Mouse (Mus musculus) cerebellum, adult (tissue): ENCODE results near the gene Erbb2.
"Not testable (repeated sequence)": the region's sequence is repeated elsewhere in the genome, so short reads cannot be mapped to it uniquely, and the experiment has no call there.

ENCODE experiments used
- ATAC-seq: cut with Nextera tagmentation; 2 replicates; pipeline ENCODE4 v1.9.2; 2017; ENCODE audit warnings: mild to moderate bottlenecking, moderate library complexity, mixed read lengths; ENCODE audit not compliant: insufficient number of reproducible peaks, low FRiP score, low TSS enrichment

Gene Erbb2

GRCm38 (mm10) chr11:98412273-98412796, at the start of gene Erbb2:
Gene Erbb2, plus strand, starts transcription at chr11:98412470.
- ATAC-seq = no peak

- ATAC-seq = no peak
Observed at GRCm38 (mm10) chr11:98363817-98364216, 48.5 kb upstream of the Erbb2 start.

DNA sequence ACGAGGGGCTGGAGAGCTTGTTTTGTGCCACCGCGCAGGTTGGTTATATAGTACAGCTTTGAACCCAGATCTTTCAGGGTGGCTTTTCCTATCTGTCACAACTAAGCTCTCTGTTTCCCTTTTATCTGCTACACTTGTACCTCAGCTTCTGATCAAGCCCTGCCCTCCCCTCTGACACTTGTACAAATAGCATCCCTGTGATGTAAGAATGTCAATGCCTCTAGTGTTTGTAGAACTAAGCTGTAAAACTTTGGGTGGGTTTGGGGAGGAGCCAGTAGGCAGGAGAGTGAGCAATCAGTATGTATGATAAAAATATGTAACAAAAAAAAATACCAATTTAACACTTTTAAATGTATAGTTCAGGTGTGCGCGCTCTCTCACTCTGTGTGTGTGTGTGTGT, 47.9 kb upstream of the Erbb2 start:
- ATAC-seq = no peak

DNA sequence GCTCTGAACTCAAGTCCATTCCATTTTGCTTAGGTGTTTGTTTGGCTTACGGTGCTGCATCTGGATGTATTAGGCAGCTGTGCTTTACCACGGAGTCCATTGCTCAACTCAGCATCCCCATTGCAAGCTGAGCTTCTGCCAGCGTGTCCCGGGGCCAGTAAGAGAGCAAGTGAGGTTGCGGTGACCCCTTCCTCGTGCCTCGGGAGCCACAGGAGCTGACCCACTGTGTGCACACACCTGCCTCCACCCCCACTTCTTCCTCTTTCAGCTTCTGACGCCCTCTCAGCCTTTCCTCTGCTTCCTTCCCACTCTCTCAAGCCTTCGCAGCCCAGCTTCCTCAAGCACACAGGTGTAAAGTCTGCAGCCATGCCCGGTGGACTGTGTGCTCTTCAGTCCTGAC, 46.0 kb upstream of the Erbb2 start:
- no peak for ATAC-seq

DNA sequence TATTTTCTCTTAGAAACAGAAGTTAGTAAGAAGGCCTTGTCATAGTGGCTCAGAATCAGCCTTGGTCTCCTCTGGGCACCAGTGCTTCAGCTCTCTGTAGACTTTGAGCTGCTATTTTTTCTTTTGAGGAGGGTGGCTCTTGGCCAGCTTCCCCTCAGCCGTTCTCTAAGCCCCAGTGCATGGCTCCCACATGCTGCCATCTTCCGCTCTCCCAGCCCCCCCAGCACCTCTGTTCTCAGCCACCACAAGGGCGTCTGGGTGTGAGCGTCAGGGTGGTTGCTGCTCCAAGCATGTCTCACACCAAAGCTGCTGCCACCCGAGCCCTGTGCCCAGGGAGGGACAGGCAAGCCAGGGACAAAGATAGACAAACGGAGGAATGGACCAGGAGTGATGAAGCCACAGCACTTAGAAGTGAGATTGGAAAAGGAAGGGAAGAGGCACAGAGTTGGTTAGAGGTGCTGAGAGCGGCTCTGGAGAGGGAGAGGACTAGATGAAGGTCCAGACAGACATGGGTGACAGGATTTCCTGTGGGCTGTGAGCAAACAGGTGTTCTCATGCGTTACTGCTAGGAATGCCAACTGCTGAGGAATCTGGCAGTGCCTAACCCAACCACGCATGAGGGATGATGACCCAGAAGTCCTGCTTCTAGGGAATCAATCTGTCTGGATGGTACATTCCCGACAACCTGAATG, 45.0 kb upstream of the Erbb2 start:
- no peak for ATAC-seq

- ATAC-seq = no peak
Observed at GRCm38 (mm10) chr11:98367863-98368186, 44.4 kb upstream of the Erbb2 start.

DNA sequence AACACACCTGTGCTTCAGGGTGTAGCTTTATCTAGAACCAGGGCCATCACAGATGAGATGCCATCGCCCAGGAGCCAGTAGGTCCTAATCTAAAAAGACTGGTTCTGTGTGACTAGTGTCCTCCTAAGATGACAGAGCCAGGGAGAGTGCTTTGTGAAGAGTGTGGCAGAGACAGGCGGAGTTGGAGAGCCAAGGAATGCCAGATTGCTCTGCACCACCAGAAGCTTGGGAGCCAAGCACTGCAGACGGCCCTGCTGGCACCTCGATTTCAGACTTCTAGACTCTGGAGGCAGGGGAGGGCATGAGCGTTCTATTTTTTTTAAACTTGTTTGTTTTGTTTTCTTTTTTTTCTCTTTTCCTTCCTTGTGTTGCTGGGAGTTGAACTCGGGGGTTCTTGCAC, 42.9 kb upstream of the Erbb2 start:
- ATAC-seq = no peak; the same call in 1 of the 2 replicates

GRCm38 (mm10) chr11:98370588-98370987, 41.7 kb upstream of the Erbb2 start:
- no peak for ATAC-seq

DNA sequence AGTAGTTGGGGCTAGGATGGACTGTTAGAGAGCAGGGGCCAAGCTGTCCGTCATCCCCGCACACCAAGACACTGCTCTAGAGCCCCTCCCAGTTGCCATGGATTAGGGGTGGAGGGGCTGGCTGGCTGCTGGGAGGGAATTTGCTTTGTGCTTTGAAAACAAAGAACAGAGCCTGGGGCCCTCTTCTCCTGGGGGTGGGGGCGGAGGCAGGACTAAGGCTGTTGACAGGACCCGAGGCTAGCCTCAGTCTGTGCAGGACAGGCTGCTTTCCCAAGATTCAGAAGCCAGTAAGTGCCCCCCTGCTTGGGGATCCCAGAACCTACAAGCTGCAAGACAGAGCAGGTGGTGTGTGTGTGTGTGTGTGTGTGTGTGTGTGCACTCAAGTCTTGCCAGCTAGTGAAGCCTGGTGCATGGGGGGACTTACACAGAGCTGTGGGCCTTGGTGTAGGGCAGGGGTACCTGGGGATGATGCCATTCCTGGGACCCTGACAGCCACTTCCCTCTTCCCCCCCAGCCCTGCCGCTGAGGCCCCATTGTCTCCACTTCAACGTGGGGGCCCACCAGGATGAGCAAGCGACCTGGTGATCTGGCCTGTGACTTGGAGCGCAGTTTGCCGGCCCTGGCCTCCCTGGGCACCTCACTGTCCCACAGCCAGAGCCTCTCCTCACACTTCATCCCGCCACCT, 40.6 kb upstream of the Erbb2 start:
- ATAC-seq = no peak

DNA sequence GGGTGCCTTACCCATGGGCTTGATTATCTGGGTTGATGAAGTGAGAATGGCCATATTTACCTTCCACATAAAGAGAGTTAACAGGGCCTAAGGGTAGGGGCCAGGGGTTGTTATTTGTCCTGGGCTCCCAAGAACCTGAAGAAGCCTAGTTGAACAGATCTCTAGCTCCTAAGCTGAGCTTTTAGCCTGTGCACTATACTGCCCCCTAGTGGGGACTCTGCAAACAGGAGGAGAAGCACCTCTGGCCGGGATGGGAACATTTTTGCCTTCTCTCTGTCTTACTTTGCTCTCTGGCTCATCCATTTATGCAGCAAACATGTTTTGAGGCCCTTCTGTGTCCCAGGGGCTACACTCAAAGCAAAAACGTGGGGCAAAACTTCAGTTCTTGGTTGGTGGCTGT, 39.9 kb upstream of the Erbb2 start:
- 0 out of 2 replicates have a peak, but pooled peaks have one; percentile 14 for ATAC-seq

DNA sequence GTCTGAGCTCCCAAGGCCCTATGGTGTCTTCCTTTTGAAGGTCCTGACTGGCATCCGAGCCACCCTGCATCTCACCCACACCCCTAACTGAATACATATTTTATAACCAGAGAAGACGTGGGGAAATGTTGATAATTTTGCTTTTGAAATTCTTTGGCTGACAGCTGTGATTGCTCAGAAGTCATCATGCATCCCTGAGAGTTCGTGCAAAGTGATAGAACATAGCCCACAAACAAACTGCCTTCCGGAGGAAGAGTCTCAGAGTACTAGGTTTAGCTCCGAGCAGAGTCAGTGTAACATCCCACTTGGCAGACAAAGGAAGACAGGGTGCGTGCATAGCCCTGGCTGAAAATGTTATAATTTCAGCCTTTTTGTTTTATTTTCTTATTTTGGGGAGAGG, 39.0 kb upstream of the Erbb2 start:
- no peak for ATAC-seq

GRCm38 (mm10) chr11:98374266-98374665, 38.0 kb upstream of the Erbb2 start:
- ATAC-seq = no peak

- no peak for ATAC-seq
Observed at GRCm38 (mm10) chr11:98376756-98377155, 35.5 kb upstream of the Erbb2 start.

DNA sequence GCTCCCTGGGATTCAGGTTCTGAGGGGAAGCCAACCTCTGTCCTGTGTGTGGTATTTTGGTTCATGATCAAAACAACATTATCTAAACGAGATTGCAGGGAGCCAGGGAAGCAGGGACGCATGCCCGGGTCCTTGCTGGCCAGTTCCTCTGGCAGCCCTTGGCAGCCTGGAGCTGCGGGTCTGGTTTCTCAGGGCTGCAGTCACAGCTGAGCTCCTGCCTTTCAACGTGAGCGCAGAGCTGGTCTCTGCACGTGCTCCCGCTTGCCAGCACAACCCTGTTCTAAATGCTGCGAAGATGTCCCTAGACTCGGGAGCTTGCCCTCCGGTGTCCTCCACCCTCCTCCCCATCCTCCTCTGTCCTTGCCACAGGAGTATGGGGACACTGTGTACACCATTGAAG, 34.5 kb upstream of the Erbb2 start:
- ATAC-seq = no peak

GRCm38 (mm10) chr11:98379379-98379778, 32.9 kb upstream of the Erbb2 start:
- ATAC-seq = no peak

GRCm38 (mm10) chr11:98380106-98380505, 32.2 kb upstream of the Erbb2 start:
- ATAC-seq = no peak

GRCm38 (mm10) chr11:98381651-98382050, 30.6 kb upstream of the Erbb2 start:
- ATAC-seq = no peak

DNA sequence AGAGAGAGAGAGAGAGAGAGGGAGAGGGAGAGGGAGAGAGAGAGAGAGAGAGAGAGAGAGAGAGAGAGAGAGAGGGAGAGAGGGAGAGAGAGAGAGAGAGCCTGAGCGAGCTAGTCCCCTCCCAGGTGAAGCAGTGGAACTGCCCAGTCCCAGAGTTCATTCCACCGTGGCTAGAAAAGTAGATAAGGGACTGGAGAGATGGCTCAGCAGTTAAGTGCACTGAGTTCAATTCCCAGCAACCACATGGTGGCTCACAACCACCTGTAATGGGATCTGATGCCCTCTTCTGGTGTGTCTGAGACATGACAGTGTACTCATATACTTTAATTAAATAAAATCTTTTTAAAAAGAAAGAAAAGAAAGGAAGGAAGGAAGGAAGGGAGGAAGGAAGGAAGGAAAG, 29.9 kb upstream of the Erbb2 start:
- not testable (repeated sequence) for ATAC-seq

- no peak for ATAC-seq
Observed at GRCm38 (mm10) chr11:98383261-98384030, 28.8 kb upstream of the Erbb2 start, which contains the start of gene Tcap. Gene Tcap, plus strand, starts transcription at chr11:98383811.

DNA sequence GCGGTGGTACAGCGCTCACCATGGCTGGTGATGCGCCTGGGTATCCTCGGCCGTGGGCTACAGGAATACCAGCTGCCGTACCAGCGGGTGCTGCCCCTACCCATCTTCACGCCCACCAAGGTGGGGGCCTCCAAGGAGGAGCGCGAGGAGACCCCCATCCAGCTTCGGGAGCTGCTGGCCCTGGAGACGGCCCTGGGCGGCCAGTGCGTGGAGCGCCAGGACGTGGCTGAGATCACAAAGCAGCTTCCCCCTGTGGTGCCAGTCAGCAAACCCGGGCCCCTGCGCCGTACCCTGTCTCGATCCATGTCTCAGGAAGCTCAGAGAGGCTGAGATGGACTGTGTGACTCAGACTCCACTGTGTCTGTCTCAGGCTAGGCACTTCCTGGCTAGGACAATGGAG, 28.1 kb upstream of the Erbb2 start:
- no peak for ATAC-seq
